9 mouse cellular contexts compared by ENCODE assay signal in the genomic region with DNA sequence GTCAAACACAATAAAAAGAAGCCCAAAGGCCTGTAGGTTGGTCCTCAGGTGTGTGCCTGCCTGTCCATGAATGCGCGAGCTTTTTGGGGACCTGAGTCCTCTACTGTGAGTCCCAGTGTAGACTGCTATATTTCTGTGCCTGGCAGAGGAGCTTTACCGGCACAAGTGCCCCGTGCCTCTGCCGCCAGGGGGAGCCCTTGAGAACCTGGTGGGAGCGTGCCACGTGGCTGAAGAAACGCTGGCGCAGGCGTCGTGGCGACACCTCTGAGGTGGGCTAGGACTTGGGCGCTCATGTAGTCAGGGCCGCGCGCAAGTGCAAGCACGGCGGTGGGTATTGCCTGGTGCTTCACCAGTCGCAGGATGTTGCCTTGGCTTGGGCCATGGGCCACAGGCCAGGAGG. TPM values are rescaled to one million over a fixed set of nuclear protein-coding genes. Genes with fewer than 3 reads are reported as not detected.
DNase-seq lines count a peak whose midpoint lies in the region; ATAC-seq lines count a peak whose summit lies in the region.
"Had no signal": no experiment of that assay in that cellular context is flagged by ENCODE, and none has a peak within 500 bp of the region (broad histone marks: within the 10 kb centered on the region; RNA-seq: fewer than 3 reads in every experiment).

A gene (plus strand): TSS at position 281 of the 400 bp plus-strand sequence.

- no peak within 1 kb of the TSS for H3K4me3 ChIP-seq in liver, embryonic 12.5 days
- H3K4me3 ChIP-seq: neural tube, embryonic 13.5 days had no signal

- DNase-seq in frontal cortex, adult 2 months (ENCODE audit: extremely low spot score in 1 of 2, low spot score in 1 of 2), result peak in 1 of 2 experiments; percentile 20
- no peak for DNase-seq in frontal cortex, postnatal 10 days (ENCODE audit: low spot score in 2 of 2)
- peak; percentile 48 for DNase-seq in A20 (ENCODE audit: low read depth, low spot score)
- DNase-seq in adrenal gland, postnatal 14 days, result peak; percentile 68
- DNase-seq in splenic B cell, adult 2 months (ENCODE audit: low read depth, low spot score), result peak; percentile 59
- no peak for DNase-seq in gastrocnemius, adult 8-10 months (ENCODE audit: low spot score in 2 of 2)
- no peak for DNase-seq in frontal cortex, postnatal 36 days (ENCODE audit: low spot score in 2 of 2)

- no peaks in the 10 kb centered on the region for H3K9me3 ChIP-seq in liver, embryonic 12.5 days (replicated peaks)
- H3K9me3 ChIP-seq: neural tube, embryonic 13.5 days had no signal

- H3K27me3 ChIP-seq in liver, embryonic 12.5 days (replicated peaks), result peaks cover 32% of the 10 kb centered on the region
- H3K27me3 ChIP-seq in splenic B cell, adult 2 months (ENCODE audit: control insufficient read depth, insufficient read depth, low read length, poor library complexity, severe bottlenecking), result no peaks in the 10 kb centered on the region

- H3K27ac ChIP-seq in liver, embryonic 12.5 days, result no peak within 1 kb of the TSS
- H3K27ac ChIP-seq: neural tube, embryonic 13.5 days had no signal

- 79% methylated on average over 19 of the region's 19 CpGs for WGBS in liver, embryonic 12.5 days (ENCODE audit: insufficient replicate concordance)

- H3K4me2 ChIP-seq in liver, embryonic 12.5 days, result no peak within 1 kb of the TSS
- H3K4me2 ChIP-seq: neural tube, embryonic 13.5 days had no signal

- peaks cover 66% of the 10 kb centered on the region for H3K36me3 ChIP-seq in liver, embryonic 12.5 days
- H3K36me3 ChIP-seq in splenic B cell, adult 2 months (ENCODE audit: control insufficient read depth, insufficient read depth, low read length, poor library complexity, severe bottlenecking), result peaks cover 36% of the 10 kb centered on the region

- 0 out of 2 replicates have a peak, but pooled peaks have one; percentile 12 for ATAC-seq in liver, embryonic 12.5 days

- H3K9ac ChIP-seq in liver, embryonic 12.5 days, result no peak within 1 kb of the TSS
- H3K9ac ChIP-seq: neural tube, embryonic 13.5 days had no signal

- peaks cover 48% of the 10 kb centered on the region for H3K4me1 ChIP-seq in liver, embryonic 12.5 days

RNA-seq across cellular contexts. Expression of the gene that starts here (rescaled TPM):
- 27.8 and 34.4 TPM in 2 replicates for polyA plus RNA-seq in frontal cortex, adult 2 months (2012; rRNA removed)
- 7.4 and 12.8 TPM in 2 replicates for total RNA-seq in adrenal gland, postnatal 14 days (2021)
- polyA plus RNA-seq in liver, embryonic 12.5 days (2016; fragmentation: Nextera tagmentation; extraction: Ambion mirVana), result 6.0 and 6.5 TPM in 2 replicates
- total RNA-seq in gastrocnemius, adult 8-10 months (2022), result 1 to 10 TPM in 2 of 4 experiments, under 1 TPM in 2; 0.75 to 1.8 (median 1.1) TPM

Comparison
In these comparisons a context has a peak if more than half of its experiments do, and no peak if none do; other contexts are left out.
1. DNase-seq: peak in A20 (single experiment), adrenal gland, postnatal 14 days (single experiment) and splenic B cell, adult 2 months (single experiment); none in frontal cortex, postnatal 10 days (0 of 2), gastrocnemius, adult 8-10 months (0 of 2) and frontal cortex, postnatal 36 days (0 of 2).